Mouse (Mus musculus): ENCODE measurements at regions not wholly inside any gene's neighbourhood (a gene's known extent, or its start where the extent isn't known, plus 50 kb on each side); places are given as distances from the start of the nearest gene placed in this dataset.
"Not testable (repeated sequence)": the region's sequence is repeated elsewhere in the genome, so short reads cannot be mapped to it uniquely, and the experiment has no call there.

DNA sequence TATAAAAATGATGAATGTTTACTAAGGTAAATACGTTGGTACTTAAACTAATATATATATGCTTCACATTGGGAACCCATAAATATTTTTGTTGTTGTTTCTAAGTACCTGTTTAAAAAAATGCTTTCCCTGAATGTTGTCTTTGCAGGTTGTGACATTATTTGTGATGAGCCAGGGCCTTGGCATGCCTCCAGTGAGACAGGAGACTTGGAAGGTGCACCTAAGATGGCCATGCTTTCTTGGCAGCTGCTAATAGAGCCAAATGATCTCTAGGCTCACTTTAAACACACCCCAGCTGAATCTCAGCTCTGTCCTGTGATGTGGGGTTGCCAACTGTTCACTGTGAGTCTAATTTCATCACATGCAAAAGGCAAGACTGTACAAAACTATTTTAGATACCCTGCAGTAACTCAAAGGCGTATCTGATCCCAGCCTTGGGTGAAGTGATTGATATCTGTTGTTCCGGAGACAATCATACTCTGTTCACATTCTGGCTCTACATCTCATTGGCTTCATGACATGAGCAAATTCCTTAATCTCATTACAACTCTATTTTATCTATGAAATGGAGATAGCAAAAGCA lies 197.8 kb upstream of the P2ry1 start:
- peak; percentile 60 to 67 for DNase-seq

DNA sequence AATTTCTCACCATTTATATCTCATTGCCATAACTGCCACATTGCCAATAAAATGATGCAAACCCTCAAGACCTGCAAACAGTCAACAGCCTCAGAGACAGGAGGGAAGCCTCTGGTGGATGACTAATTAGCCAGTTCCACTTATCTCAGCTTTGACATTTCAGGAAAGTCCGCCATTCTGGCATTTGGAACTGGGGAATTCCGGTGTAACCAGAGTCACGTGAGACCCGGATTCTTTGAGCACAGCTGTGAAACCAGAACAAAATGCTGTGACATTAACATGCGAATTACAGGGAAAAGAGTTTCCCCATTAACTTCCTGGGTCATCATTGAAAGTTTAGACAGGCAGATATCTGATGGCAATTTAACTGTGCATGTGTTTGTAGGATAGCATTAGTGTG lies 190.7 kb upstream of the P2ry1 start:
- no peak for DNase-seq

DNA sequence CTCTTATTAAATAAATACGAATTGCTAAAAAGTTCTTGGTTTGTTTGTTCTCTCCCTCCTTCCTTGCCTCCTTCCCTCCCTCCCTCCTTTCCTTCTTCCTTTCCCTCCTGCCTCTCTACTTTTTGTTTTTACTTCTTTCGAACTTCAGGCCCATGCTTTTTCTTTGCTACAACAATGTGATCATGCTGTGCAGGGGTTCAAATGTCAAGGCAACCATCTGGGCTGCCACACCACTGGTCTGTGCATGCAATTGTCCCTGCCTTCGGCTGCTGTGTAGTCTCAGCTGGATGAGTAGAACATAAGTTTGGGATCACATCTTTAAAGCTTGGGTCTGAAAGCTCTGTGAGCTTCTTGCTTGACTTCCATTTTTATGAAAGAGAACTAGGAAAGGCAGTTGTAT lies 189.1 kb upstream of the P2ry1 start:
- no peak for DNase-seq

DNA sequence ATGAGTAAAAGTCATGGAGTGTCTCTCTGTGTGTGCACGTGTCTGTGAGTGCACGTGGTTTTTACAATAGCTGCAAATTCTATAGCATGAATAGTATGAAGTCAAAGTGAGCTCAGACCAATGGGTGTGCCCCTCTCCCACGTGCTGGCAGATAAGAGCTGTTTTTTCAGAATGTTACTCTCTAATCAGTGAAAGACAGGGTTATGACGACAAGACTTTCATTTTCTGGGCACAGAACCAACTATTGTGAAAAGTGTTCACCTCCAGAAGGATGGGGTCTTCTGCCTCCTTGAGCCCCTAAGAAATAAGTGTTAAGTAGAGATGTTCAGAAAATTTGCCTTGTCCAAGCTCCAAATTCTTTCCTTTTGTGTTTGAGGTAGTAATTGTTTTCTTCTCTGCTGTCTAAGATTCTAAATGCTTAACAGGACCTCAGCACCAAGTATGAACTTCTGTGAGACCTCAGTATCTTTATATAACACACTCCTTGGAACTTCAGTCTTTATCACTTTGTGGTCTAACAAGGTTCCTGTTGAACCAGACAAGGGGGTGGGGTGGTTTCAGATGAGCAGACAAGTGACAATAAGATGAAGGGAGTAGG lies 182.8 kb upstream of the P2ry1 start:
- no peak for DNase-seq

DNA sequence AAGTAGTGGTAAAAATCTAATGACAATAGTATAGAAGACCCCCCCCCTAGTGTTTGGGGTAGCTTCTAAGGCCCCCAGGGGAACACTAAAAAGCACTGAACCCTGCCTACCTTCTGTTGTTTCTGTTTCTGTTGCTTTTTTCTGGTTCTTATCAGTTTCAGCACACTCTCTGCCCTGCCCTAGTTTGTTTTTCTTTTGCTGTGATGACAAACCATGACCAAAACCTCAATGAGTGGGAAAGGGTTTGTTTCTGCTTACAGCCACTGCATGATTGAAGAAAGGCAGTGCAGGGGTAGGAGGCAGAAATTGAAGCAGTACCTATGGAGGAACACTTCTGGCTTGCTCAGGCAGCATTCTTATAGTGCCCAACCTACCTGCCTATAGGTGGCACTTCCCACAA lies 181.1 kb upstream of the P2ry1 start:
- DNase-seq = no peak

DNA sequence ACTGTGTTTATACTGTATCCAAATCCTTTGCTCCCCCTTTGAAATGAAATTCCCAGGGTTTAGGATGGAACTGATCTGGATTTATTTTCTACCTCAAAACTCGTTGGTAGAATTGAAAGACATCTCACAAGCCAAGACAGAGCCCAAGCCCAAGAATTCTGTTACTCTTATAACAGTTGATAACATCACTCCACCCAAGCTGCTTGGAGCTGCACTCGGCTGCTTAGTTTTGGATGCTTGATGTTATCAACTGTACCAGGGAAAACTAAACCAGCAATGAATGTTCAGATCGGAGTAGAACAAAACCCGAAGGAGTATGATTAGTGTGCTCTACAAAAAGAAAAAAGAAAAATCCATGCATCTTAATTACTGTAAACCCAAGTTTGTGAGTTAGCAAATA lies 175.8 kb upstream of the P2ry1 start:
- DNase-seq = no peak

DNA sequence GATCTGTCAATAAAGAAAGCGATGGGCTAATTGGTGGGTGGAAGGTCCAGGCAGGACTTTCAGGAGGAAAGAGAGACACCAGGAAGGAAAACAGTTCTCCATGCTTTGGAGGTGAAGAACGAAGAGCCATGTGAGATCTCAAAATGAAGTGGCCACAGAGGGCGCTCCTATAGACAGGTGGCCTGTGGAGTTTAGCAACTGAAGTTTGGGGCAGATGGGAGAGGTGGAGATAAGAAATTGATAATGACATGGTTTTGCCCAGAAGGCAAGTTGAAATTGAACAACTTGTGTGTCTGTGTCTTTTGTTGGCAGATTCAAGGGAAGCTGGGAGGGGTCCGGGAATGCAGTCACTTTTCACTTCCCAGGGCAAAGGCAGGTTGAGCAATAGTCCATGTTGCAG lies 170.2 kb upstream of the P2ry1 start:
- DNase-seq = no peak

DNA sequence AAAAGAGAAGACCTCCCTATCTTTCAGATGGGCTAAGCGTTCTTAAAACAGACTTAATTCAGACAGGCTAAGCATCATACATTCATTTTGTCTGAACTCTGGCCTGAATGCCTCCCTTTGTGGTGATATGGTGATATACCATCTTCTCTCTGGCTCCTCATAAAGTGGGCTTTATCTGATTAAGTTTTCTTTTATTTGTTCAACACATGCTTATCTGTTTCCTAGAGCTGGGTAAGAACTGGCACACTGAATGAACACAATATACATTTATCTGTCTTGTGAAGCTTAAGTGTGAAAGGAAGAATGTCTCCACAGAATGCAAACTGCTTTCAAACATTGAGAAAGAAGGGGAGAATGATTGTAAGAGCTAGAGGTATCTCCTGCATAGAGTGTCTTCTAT lies 160.7 kb upstream of the P2ry1 start:
- no peak for DNase-seq

DNA sequence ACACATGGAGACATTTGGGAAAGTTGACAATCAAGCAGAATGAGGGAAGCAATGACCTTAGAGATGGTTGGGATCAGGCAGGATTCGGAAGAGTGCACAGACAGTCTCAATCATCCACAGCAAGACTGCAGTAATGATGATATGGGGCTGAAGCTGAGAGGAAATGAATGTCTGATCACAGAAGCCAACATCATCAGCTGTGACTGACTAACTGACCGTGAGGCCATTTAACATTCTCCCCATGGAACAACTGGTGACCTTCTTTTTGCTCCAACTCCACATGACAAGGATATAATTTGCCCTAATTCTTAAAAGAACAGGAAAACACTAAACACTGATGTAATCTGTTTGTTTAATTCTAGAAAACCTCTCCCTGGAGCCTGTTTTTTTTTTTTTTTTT lies 157.3 kb upstream of the P2ry1 start:
- DNase-seq = no peak

DNA sequence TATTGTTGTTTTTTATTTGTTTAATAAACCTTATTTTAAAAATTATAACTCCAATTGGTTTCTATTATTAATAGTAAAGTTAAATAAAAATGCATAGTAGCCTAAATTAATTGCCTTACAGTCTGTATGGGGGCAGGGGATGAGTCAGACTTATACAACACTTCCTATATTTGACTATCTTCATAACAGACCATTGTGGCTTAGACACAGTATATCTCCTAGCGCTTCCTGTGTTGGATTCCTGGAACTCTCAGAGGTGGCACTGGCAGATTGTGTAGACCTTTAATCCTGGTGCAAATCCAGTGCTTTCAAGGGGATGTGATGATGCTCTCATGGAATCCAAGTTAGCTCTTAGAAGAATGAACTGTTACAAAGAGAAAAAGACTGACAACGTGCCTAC lies 154.2 kb upstream of the P2ry1 start:
- no peak for DNase-seq

DNA sequence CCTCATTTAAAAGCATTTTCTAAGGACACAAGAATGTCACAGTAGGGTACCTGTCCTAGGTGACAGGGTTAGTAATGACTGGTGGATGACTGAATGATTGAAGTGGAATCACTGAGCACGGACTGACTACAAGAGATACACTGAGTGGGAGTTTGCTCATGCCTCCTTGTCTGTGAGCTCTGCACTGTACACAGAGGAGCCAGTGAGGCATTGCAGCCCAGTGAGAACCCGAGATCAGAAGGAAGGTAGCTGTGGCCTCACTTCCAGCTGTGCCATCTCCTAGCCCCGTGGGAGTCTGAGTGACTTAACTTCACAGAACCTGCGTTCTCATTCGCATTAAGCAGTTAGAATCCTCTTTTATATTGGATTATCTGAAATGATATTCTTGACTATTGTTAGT lies 148.8 kb upstream of the P2ry1 start:
- DNase-seq = no peak

DNA sequence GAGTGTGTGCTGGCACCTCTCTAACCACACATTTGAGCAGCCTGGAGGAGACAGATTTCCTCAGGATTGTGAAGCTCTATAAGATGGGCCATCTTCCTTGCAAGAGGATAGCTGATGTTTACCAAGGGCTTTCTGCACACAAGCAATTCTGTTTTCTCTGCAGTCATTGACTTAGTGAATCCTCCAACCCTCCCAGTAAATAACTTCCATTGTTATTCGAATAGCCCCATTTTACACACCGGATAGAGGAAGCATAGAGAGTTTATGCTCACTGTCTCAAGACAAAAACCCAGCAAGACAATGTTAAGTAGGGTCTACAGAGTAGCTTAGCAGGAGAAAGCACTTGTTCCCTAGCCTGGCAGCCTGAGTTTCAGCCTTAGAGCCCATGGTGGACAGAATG lies 146.9 kb upstream of the P2ry1 start:
- DNase-seq = no peak

DNA sequence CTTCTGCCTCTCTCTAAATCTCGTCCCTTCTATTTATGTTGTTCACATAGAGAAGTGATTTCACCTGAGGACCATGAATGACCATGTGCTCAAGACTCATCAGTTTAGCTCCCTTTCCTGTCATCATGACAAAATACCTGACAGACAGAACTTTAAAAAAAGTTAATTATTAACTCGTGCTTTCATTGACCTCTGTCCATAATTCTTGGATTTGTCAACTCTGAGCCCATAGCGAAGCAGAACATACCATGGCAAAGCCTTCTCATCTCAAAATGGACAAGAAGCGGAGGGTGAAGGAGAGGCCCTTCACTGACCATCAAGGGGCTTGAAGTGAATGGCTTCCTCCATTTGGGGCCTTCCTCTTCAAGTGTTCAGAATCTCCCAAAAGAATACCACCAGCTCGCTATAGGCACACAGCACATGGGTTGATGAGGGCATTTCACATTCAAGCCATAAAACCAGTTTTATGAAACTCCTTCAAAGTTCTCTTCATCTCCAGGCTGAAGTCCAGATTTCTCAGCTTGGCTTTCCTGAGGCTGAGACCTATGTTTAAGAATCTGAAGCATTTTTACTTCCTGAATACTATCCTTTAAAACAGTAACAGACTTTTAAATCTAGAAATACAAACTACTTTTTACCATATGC lies 144.0 kb upstream of the P2ry1 start:
- DNase-seq = no peak

DNA sequence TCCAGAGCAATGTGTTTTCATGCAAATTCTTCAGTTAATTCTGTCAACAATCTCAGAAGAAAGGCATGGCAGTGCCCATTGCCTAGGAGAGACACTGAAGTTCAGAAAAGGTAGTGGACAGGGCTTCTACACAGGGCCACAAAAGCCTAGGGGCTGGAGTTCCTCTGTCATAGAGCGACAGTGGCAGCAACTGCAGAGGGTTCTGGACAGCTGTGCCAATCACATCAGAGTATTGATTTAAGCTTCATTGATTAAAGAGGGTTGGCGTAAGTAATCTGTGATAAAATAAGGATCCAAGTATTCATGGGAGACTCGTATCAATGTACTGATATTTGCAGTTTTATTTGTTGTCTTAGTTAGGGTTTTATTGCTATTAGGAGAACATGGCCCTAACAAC lies 143.5 kb upstream of the P2ry1 start:
- no peak for DNase-seq

DNA sequence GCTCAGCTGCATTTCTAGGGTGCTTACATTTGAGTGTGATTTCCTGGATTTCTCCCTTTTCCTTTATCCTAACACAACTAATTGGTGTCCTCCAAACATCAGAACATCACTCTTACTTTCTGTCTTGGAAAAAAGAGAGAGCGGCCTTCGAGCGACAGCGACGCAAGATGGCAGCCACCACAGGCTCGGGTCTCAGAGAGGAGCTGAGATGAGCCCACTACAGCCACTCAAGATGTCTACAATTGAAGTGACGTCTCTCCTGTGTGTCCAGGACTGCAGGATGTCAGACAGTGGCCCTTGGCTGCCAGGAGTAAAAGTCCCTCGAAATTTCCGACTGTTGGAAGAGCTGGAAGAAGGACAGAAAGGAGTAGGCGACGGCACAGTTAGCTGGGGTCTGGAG lies 125.7 kb upstream of the P2ry1 start:
- DNase-seq = not testable (repeated sequence)

DNA sequence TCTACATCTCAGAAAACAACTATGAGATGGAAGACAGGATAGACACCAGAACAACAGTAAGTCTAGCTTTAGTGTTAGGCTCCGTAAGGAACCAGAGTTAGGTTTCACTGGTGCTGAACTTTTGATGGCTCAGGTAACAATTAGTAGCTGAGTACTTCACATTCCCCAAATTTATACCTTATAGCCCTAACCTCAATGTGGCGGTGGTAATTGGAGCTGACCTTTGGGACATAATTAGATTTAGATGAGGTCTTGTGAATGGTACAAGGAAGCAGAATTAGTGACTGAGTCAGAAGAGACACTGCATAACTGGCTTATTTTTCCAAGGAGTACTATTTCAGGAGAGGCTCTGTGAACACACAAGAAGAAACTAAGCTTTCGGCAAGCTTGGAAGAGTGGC lies 123.7 kb upstream of the P2ry1 start:
- DNase-seq = no peak

DNA sequence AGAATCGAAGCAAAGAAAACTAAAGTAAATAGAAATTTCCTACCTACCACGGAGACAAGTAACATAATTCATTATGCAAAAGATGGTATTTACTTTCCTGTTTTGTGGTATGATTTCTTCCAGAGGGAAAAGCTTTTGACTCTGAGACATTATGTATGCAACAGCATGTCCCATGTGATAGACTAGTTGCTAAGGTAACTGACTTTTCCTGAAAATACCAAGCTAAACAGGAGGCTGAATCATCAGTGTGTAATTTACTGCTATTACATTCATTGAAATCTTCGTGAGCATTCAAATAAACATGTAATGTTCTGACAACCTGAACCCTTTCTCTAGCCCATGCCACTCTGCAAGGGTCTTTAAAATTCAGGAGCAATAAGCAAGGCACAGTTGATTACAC lies 118.6 kb upstream of the P2ry1 start:
- DNase-seq = no peak

DNA sequence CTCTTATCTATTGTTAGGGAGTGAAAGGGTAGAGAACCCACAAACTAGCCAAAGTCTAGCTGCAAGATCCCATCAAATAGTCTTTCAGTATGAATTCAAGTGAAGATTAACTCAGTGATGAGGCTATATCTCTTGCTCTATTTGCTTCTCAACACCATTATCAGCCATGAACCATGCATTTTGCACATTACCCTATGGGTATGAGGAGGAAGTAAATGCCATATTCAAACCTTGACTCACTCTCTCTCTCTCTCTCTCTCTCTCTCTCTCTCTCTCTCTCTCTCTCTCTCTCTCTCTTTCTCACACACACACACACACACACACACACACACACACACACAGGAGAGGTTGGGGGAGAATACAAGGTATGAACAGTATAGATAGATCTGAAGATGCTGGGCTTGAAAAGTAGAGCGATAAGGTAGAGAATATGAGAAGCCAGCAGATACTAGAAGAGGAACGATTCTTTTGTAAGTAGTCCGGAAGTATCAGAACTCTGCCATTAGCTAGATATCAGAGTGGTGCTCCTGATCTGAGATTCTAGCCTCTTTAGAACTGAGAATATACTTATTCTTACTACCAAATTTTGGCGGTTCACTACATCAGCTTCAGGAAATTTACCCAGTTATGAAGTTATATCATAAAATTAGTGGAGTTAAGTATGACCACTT lies 113.3 kb upstream of the P2ry1 start:
- no peak for DNase-seq

DNA sequence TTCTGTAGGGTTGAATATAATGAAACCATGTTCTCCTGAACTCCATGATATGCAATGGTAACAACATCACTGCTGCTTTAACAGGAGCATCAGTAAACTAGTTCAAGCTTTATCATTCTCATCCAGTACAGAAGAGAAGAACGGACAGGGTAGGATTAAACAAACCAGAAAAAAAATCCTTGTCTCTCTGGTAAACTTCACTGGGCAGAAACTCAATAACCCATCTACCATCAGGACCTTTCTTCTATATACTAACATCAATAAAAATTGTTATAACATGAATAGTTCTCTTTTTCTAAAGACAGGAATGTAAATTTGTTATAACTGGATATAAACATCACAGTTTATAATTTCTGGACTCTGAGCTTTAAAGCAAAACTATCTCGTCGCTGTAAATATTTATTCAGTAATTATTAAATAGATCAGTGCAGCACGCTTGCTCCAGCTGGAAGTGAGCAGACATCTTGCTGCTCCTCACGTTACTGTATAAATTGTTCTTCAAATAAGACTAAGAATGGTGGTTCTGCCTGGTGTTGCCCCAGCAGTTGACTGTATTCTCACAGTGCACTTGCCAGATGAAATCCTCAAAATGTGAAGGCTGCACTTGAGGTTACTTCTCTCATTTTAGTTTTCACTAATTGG lies 104.8 kb upstream of the P2ry1 start:
- DNase-seq = no peak

DNA sequence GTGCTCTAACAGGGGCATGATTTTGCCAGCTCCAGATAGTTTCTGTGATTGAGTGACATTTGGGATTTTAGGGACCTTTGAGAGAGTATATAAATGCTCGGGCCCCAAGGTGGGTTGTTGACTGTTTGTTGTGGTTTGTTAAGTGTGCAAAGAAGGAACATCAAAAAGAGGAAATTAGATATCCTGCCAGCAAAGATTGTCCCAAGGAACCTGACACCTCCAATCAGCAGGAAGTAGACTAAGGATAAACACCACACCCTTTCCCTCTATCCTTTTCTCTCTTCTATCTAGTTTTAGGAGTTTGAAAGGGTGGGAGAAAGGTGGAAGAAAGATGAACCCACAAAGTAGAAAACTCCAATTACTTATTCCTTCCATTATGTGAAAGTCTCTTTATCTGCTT lies 103.9 kb upstream of the P2ry1 start:
- DNase-seq = no peak

DNA sequence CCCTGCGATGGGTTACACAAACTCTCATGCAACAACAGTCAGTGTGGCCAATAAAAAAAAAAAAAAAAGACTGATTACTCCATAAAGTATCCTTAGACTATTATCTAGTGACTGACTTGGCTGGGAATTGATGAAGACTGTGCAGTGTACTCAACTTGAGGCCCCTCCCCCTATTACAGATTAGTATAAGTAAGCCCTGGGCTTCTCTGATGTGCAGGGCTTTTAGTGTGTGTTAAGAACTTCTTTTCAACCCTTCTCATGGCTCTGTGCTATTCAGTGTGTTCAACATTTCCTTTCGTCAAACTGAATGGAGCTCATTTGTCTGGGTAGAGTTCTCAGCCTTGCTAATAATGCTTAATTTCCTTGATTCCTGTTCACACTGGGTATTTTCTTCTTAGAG lies 101.0 kb upstream of the P2ry1 start:
- DNase-seq = no peak

DNA sequence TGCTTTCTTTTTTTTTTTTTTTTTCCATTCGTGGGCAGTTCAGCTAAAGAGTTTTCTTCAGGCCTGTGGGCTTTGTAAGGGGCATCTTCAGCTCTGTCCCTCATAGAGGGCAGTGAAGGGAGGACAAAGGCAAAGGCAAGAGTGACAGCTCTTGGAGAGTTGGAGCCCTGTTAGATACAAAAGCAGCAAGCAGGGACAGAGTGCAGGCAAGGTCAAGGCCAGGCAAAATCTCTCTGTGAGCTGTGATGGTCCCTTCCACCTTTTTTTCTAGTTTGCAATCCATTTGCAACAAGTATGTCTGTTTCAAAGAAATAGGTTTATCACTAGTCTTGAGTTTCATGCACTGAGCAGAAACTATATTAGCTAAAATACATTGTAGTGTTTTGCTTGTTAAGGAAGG lies 86.2 kb upstream of the P2ry1 start:
- DNase-seq = no peak

DNA sequence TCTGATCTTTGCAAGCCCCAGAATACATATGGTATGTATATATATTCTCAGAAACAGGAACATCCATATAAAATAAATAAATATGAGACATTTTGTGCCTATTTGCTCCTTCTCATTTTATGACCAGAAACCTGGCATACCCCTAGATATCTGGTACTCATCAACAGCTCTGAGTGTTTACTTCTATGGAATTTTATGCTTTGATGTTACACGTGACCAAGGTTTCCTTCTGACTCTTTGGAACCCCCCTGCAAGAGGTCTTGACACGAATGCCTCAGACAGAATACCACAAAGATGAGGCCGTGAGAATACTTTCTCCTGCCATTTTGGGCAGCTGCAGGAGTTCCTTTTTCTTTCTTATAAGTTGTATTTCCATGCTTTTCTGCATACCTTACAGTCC lies 85.3 kb upstream of the P2ry1 start:
- DNase-seq = no peak

DNA sequence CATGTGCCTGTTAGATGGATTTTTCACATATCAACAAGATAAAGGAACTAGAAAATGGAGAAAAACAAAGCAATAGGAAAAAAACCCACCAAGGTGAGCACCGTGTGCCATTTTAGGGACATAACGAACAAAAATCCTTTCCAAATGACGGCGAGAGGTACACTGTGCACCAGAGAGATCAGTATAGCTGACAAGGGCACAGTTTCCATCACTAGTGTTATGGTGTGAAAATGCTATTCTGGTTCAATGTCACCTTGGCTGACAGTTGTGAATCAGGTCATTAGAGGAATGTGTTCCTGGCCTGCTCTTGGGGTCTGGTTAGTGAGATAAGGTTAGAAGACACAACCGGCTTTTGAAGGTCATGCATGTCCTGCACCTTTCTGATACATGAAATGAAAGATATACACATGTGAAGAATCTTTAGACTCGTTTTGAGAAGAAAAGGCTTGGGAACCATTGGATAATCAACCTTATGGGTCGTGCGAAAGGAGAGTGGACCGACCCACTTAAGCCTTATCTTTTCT lies 76.5 kb upstream of the P2ry1 start:
- no peak for DNase-seq
